Mouse (Mus musculus) myocyte (in vitro differentiated cells): Measurements from ENCODE around the gene Slc22a12. TPM values are rescaled to one million over a fixed set of nuclear protein-coding genes. Genes with fewer than 3 reads are reported as not detected.

Experiments
- H3K27me3 ChIP-seq: one replicate; pipeline ENCODE4 v1.6.1; 2011; ENCODE audit not compliant: control insufficient read depth, insufficient read depth, insufficient read length
- H3K36me3 ChIP-seq: one replicate; pipeline ENCODE4 v1.6.1; 2011; ENCODE audit not compliant: control insufficient read depth, insufficient read depth
- H3K4me2 ChIP-seq: one replicate; pipeline ENCODE4 v1.6.1; 2011; ENCODE audit warnings: low read depth, control low read depth
- H3K4me3 ChIP-seq: one replicate; pipeline ENCODE4 v1.5.1; 2011; ENCODE audit warnings: mild to moderate bottlenecking, control low read depth, moderate library complexity
- H3K79me2 ChIP-seq: one replicate; pipeline ENCODE4 v1.6.1; 2011; ENCODE audit not compliant: control insufficient read depth, insufficient read depth
- H3ac ChIP-seq: one replicate; pipeline ENCODE4 v1.6.1; 2011; ENCODE audit not compliant: control insufficient read depth, insufficient read length
- CEBPB ChIP-seq: IDR thresholded peaks from 2 replicates; pipeline ENCODE4 v1.6.1; 2011; ENCODE audit warnings: mild to moderate bottlenecking, moderate library complexity; ENCODE audit not compliant: poor library complexity, insufficient read depth, severe bottlenecking
- E2F4 ChIP-seq: IDR thresholded peaks from one replicate; pipeline ENCODE4 v1.6.1; 2011; ENCODE audit warnings: mild to moderate bottlenecking, control low read depth, moderate library complexity; ENCODE audit not compliant: insufficient read depth
- MAX ChIP-seq: IDR thresholded peaks from one replicate; pipeline ENCODE4 v1.6.1; 2011; ENCODE audit warnings: low read depth, mild to moderate bottlenecking, control low read depth
- MYOD1 ChIP-seq, 3 experiments: IDR thresholded peaks; one replicate each; pipeline ENCODE4 v1.6.1; 2011; ENCODE audit warnings: control low read depth in 2 of 3, low read depth in 2 of 3, mild to moderate bottlenecking in 2 of 3, moderate library complexity in 1 of 3; ENCODE audit not compliant: insufficient read length in 2 of 3, control insufficient read depth in 1 of 3
- MYOG ChIP-seq, 3 experiments: IDR thresholded peaks; one replicate each; pipeline ENCODE4 v1.6.1; 2011; ENCODE audit warnings: control low read depth in 2 of 3, low read depth in 2 of 3, mild to moderate bottlenecking in 2 of 3; ENCODE audit not compliant: insufficient read length in 2 of 3, control insufficient read depth in 1 of 3, insufficient read depth in 1 of 3
- POLR2A ChIP-seq: IDR thresholded peaks from one replicate; pipeline ENCODE4 v1.6.1; 2011; ENCODE audit warnings: low read depth, mild to moderate bottlenecking, control low read depth, moderate library complexity; ENCODE audit not compliant: insufficient read length
- POLR2AphosphoS2 ChIP-seq: IDR thresholded peaks from one replicate; pipeline ENCODE4 v1.6.1; 2011; ENCODE audit warnings: low read depth, control low read depth; ENCODE audit not compliant: insufficient read length
- REST ChIP-seq: IDR thresholded peaks from one replicate; pipeline ENCODE4 v1.6.1; 2011; ENCODE audit warnings: mild to moderate bottlenecking, control low read depth, moderate library complexity; ENCODE audit not compliant: insufficient read depth, insufficient read length
- SRF ChIP-seq: IDR thresholded peaks from one replicate; pipeline ENCODE4 v1.6.1; 2011; ENCODE audit warnings: low read depth; ENCODE audit not compliant: control insufficient read depth, insufficient read length
- TCF12 ChIP-seq: IDR thresholded peaks from one replicate; pipeline ENCODE4 v1.6.1; 2011; ENCODE audit warnings: mild to moderate bottlenecking, control low read depth; ENCODE audit not compliant: poor library complexity, insufficient read depth, severe bottlenecking
- TCF3 ChIP-seq: IDR thresholded peaks from one replicate; pipeline ENCODE4 v1.6.1; 2011; ENCODE audit warnings: low read depth, control low read depth; ENCODE audit not compliant: insufficient read length
- USF1 ChIP-seq: IDR thresholded peaks from one replicate; pipeline ENCODE4 v1.6.1; 2011; ENCODE audit warnings: low read depth, mild to moderate bottlenecking, control low read depth, moderate library complexity
- polyA plus RNA-seq: library from polyadenylated mRNA; unstranded; fragments of >200 nt; fragmentation: generic; extraction: Trizol; gene quantifications from one replicate; pipeline ENCODE4 v1.2.1, GENCODE M21; 2012; ENCODE audit warnings: missing spikeins

Gene Slc22a12
- polyA plus RNA-seq, 1 experiment: not detected

DNA sequence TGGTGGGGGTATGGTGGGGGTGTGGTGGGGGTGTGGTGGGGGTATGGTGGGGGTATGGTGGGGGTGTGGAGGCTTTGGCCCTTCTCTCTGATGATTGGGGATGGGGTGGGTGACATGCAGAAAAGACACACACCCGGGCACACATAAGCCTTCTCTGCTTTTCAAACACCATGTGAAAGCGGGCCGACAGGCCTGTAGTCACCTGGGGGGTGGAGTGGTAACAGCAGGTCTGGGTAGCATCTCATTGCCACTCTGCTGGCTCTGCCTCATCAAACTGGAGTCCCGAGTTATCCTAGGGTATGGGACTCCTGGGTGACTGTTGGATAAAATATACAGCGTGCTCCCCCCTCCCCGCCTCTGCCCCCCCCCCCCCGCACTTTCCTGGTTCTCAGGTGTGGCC, 48.8 kb downstream of the Slc22a12 start:
- Histone ChIP-seq H3K4me2 (no peak overlapping the region), H3K4me3 (no peak overlapping the region), H3ac (no peak overlapping the region), H3K36me3 (no peaks in the 10 kb centered on the region), H3K79me2 (no peaks in the 10 kb centered on the region), H3K27me3 (peaks cover 92% of the 10 kb centered on the region)
- TF ChIP-seq MYOD1 (IDR thresholded peaks at IDR 0.05; ENCODE audit: control insufficient read depth in 1 of 3, insufficient read length in 2 of 3, low read depth in 2 of 3): no peak
- no peak for TF ChIP-seq REST

DNA sequence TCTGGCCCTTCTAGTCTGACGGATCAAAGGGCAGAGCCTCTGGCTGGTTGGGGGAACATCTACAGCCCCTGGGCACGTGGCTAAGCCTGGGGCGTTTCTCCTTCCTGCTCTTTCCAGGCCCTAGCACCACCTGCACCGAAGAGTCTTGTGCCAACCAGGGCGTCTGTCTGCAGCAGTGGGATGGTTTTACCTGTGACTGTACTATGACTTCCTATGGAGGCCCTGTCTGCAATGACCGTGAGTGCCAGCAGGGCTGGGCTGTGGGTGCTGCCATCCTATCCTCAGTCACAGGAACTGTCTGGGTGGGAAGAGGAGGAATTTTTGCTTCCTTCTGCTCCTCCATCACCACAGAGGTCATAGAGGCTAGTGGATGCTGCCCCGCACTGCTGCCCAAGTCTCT, 49.6 kb downstream of the Slc22a12 start:
- H3K36me3 ChIP-seq: no peaks in the 10 kb centered on the region
- no peak for TF ChIP-seq MAX
- H3K4me3 ChIP-seq: no peak overlapping the region
- peaks cover 86% of the 10 kb centered on the region for H3K27me3 ChIP-seq
- H3K79me2 ChIP-seq: no peaks in the 10 kb centered on the region
- H3ac ChIP-seq: no peak overlapping the region
- no peak overlapping the region for H3K4me2 ChIP-seq

DNA sequence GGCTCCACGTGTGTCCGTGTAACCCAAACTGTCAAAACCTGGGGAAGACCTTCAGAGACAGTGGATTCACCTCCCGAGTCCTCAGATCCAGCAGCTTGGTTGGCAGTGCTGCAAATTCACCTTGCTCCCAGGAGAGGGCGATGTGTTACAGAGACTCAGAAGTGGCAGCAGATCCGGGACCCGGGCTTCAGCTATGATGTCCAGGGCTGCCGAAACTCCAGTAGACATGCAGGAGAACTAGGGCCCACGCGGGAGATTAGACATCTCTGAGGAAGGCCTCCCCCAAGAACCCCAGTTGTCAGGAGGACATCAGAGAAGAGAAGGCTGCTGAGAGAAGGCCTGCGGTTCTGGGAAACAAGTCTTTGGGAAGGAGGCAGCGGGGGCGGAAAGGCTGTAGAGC, 50.7 kb downstream of the Slc22a12 start:
- Histone ChIP-seq H3K36me3 (no peaks in the 10 kb centered on the region), H3K27me3 (peaks cover 79% of the 10 kb centered on the region), H3K4me2 (no peak overlapping the region), H3ac (no peak overlapping the region), H3K79me2 (no peaks in the 10 kb centered on the region), H3K4me3 (no peak overlapping the region)
- no peak for TF ChIP-seq REST
- no peak for TF ChIP-seq MYOG (IDR thresholded peaks at IDR 0.05; ENCODE audit: control insufficient read depth in 1 of 3, insufficient read depth in 1 of 3, insufficient read length in 2 of 3, low read depth in 2 of 3)
- no peak for TF ChIP-seq E2F4
- TF ChIP-seq TCF12: no peak
- no peak for TF ChIP-seq USF1
- no peak for TF ChIP-seq MAX
- no peak for TF ChIP-seq CEBPB
- TF ChIP-seq TCF3: no peak
- TF ChIP-seq MYOD1 (IDR thresholded peaks at IDR 0.05; ENCODE audit: control insufficient read depth in 1 of 3, insufficient read length in 2 of 3, low read depth in 2 of 3): no peak
- TF ChIP-seq POLR2AphosphoS2: no peak

DNA sequence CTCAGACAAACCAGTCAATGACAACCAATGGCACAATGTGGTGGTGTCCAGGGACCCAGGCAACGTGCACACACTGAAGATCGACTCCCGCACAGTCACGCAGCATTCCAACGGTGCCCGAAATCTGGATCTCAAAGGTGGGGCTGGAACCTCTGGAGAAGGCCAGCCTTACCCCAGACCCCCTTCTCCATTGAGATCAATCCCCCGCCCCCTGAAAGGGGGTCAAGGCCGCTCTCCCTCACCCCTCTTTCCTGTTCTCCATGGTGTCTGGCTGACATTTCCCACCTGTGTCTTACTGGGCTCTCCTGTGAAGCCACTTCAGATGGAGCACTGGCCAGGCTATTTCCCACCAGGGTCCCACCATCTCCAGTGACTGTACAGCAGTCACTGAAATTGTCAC, 51.3 kb downstream of the Slc22a12 start:
- Histone ChIP-seq H3K36me3 (no peaks in the 10 kb centered on the region), H3K4me3 (no peak overlapping the region), H3K4me2 (no peak overlapping the region), H3K79me2 (no peaks in the 10 kb centered on the region), H3K27me3 (peaks cover 73% of the 10 kb centered on the region), H3ac (no peak overlapping the region)
- TF ChIP-seq CEBPB: no peak
- TF ChIP-seq SRF: no peak
- no peak for TF ChIP-seq POLR2AphosphoS2

DNA sequence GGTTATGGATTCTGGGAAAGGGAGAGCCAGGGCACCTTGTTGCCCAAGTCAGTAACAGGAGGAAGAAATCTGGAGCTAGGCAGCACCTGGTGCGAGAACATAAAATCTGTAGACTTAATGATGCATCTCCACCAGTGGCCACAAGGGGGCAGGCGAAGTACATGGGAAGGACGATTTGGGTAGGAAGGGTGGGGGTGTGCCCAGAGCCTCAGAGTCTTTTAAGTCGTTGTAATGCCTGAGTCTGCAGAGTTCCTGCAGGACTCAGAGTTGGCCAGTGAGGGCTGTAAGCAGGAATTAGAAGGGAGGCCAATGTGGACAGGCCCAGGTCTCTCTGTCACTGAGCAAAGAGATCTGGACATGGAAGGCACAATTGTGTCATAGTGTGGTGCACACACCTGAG, 53.8 kb downstream of the Slc22a12 start:
- no peak overlapping the region for H3ac ChIP-seq
- no peaks in the 10 kb centered on the region for H3K79me2 ChIP-seq
- no peak overlapping the region for H3K4me3 ChIP-seq
- TF ChIP-seq SRF (no peak), MYOG (IDR thresholded peaks at IDR 0.05; ENCODE audit: control insufficient read depth in 1 of 3, insufficient read depth in 1 of 3, insufficient read length in 2 of 3, low read depth in 2 of 3) (no peak), E2F4 (no peak), TCF12 (no peak), CEBPB (no peak), POLR2A (no peak), MAX (no peak), USF1 (no peak), MYOD1 (IDR thresholded peaks at IDR 0.05; ENCODE audit: control insufficient read depth in 1 of 3, insufficient read length in 2 of 3, low read depth in 2 of 3) (no peak), REST (no peak), POLR2AphosphoS2 (no peak), TCF3 (no peak)
- no peak overlapping the region for H3K4me2 ChIP-seq
- H3K27me3 ChIP-seq: peaks cover 72% of the 10 kb centered on the region
- no peaks in the 10 kb centered on the region for H3K36me3 ChIP-seq

Other genes starting within 250 kb of the Slc22a12 start
- 10.0 TPM for gene Cdc42bpg, start 236.6 kb downstream of the Slc22a12 start, polyA plus RNA-seq
- 37.2 TPM for gene Men1, start 208.1 kb downstream of the Slc22a12 start, polyA plus RNA-seq
- gene Map4k2, start 201.9 kb downstream of the Slc22a12 start, polyA plus RNA-seq: 10.0 TPM
- 131 TPM for gene Sf1, start 179.3 kb downstream of the Slc22a12 start, polyA plus RNA-seq
- 232 TPM for gene Pygm, start 158.6 kb downstream of the Slc22a12 start, polyA plus RNA-seq
- 8.0 TPM for gene Rasgrp2, start 143.7 kb downstream of the Slc22a12 start, polyA plus RNA-seq
- 0.01 TPM for gene Nrxn2, start 124.3 kb downstream of the Slc22a12 start, polyA plus RNA-seq